Mouse (Mus musculus) lung, postnatal 0 days (tissue): ENCODE data around the gene Usp50. TPM values are rescaled to one million over a fixed set of nuclear protein-coding genes. Genes with fewer than 3 reads are reported as not detected.

Source experiments
- ATAC-seq: fragments of 200-750 bp; cut with Nextera tagmentation; 2 replicates; pipeline ENCODE4 v1.8.0; 2017; ENCODE audit warnings: moderate library complexity
- DNase-seq: peaks from one replicate; pipeline ENCODE4 v3.0.0-alpha.2; 2016; ENCODE audit warnings: low spot score
- H3K27ac ChIP-seq: fragments of 300-500 bp; sonication (generic); 2 replicates; pipeline ENCODE4 v1.5.1; 2014; ENCODE audit warnings: antibody characterized with exemption, mild to moderate bottlenecking, low read length, mixed read lengths
- H3K27me3 ChIP-seq: fragments of 300-500 bp; sonication (generic); replicated peaks from 2 replicates; pipeline ENCODE4 v1.6.1; 2014; ENCODE audit warnings: low read length, mixed read lengths; ENCODE audit not compliant: insufficient read depth
- H3K36me3 ChIP-seq: fragments of 300-500 bp; sonication (generic); 2 replicates; pipeline ENCODE4 v1.6.1; 2014; ENCODE audit warnings: low read length, mixed read lengths; ENCODE audit not compliant: insufficient read depth
- H3K4me1 ChIP-seq: fragments of 300-500 bp; sonication (generic); 2 replicates; pipeline ENCODE4 v1.6.1; 2014; ENCODE audit warnings: antibody characterized with exemption, low read depth, low read length, mixed read lengths; ENCODE audit not compliant: insufficient read depth
- H3K4me2 ChIP-seq: fragments of 300-500 bp; sonication (generic); replicated peaks from 2 replicates; pipeline ENCODE4 v1.6.1; 2014; ENCODE audit warnings: low read depth, mild to moderate bottlenecking, low read length, moderate library complexity, mixed read lengths
- H3K4me3 ChIP-seq: fragments of 300-500 bp; sonication (generic); 2 replicates; pipeline ENCODE4 v1.5.1; 2014; ENCODE audit warnings: low read depth, low read length
- H3K9ac ChIP-seq: fragments of 300-500 bp; sonication (generic); replicated peaks from 2 replicates; pipeline ENCODE4 v1.6.1; 2014; ENCODE audit warnings: low read depth, mild to moderate bottlenecking
- H3K9me3 ChIP-seq: fragments of 300-500 bp; sonication (generic); 2 replicates; pipeline ENCODE4 v1.6.1; 2016; ENCODE audit warnings: low read length, mixed read lengths
- CTCF ChIP-seq: IDR thresholded peaks from 2 replicates; pipeline ENCODE4 v1.5.1; 2016; ENCODE audit warnings: antibody characterized with exemption, mild to moderate bottlenecking
- EP300 ChIP-seq: IDR thresholded peaks from 2 replicates; pipeline ENCODE4 v1.6.1; 2016; ENCODE audit warnings: antibody characterized with exemption, mild to moderate bottlenecking, control low read depth
- WGBS: fragments of 180-500 bp; shearing (Covaris S2); extraction: QIAGEN DNeasy Blood & Tissue Kit; methylation state at CpG from one replicate; pipeline ENCODE4 v1.1.7; 2014; 5-methylcytosine and 5-hydroxymethylcytosine counted together
- polyA plus RNA-seq: library from polyadenylated mRNA; unstranded; fragments of >200 nt; fragmentation: Nextera tagmentation; extraction: Ambion mirVana; gene quantifications from 2 replicates; pipeline ENCODE4 v1.2.1, GENCODE M21; 2015

Gene Usp50
- polyA plus RNA-seq, 1 experiment from 2014 or later, result 1.6 TPM

DNA sequence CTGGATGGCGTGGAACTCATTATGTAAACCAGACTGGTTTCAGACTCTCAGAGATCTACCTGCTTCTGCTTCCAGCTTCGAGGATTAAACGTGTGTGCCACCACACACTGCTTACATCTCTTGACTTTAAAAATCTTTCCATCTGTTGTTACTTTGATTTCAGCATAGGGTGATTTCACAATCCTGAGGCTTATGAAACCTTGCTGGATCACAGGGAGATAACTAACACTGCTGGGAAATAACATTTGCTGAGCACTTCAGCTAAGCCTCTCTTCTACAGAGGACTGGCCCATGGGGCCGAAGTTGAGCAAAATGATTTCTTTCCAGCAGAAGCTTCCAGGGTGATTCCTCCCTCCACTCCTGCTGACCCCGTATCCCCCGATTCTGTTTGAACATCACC, 88.0 kb downstream of the Usp50 start:
- no peaks in the 10 kb centered on the region for H3K36me3 ChIP-seq
- ATAC-seq (peak; percentile 85), DNase-seq (peak; percentile 90)
- H3K27ac ChIP-seq, result peak overlapping the region; percentile 75
- H3K4me2 ChIP-seq, result no peak overlapping the region
- no peaks in the 10 kb centered on the region for H3K27me3 ChIP-seq
- H3K4me3 ChIP-seq, result no peak overlapping the region
- WGBS, result 55% methylated on average over 6 of the region's 6 CpGs
- H3K9ac ChIP-seq, result no peak overlapping the region
- no peaks in the 10 kb centered on the region for H3K4me1 ChIP-seq
- H3K9me3 ChIP-seq, result no peaks in the 10 kb centered on the region
- TF ChIP-seq EP300 (peak; percentile 92), CTCF (no peak)

DNA sequence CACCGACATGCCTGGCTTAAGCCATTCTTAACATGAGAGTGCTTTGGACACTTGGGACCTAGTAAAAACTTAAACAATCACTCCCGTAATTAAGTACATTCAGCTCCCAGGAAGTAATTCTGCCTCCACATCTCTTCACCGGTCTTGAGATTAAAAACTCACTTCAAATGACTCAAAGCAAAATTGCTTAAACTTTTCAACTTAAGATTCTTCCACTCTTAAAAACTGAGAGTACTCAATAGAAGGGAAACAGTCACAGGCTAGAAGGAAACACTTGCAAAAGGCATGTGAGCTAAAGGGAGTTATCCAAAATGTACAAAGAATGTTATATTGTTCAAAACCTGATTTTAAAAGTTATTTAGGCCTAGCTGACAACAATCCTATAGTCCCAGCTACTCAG, 92.0 kb downstream of the Usp50 start:
- Histone ChIP-seq H3K4me3 (no peak overlapping the region), H3K27me3 (no peaks in the 10 kb centered on the region)
- WGBS, result 55% methylated on average over 3 of the region's 3 CpGs

DNA sequence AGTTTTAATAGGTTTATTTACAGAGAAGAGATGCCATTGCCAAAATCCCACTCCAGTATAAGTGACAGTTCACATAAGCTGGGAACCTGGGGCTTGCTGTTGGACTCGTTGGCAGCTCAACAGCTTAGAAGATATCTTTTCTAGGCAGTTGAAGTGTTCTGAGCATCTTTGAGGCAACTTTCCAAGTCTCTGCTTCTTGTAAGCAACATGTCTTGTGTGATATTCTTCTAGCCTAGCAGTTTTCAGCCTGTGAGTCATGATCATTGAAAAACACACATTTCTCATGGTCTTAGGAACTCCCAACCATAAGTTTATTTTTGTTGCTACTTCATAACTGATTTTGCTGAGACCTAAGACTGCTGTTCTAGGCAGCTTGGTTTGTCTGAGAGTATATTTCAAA, 100.3 kb downstream of the Usp50 start:
- WGBS, result 45% methylated on average over 1 of the region's 1 CpGs
- TF ChIP-seq CTCF (no peak), EP300 (no peak)
- H3K27me3 ChIP-seq, result no peaks in the 10 kb centered on the region
- no peaks in the 10 kb centered on the region for H3K9me3 ChIP-seq
- H3K4me1 ChIP-seq, result no peaks in the 10 kb centered on the region
- H3K27ac ChIP-seq, result peak overlapping the region; percentile 59
- H3K9ac ChIP-seq, result no peak overlapping the region
- H3K36me3 ChIP-seq, result no peaks in the 10 kb centered on the region
- no peak for ATAC-seq
- no peak overlapping the region for H3K4me3 ChIP-seq
- DNase-seq, result peak; percentile 29
- no peak overlapping the region for H3K4me2 ChIP-seq

More for the DNA sequence above, 92.0 kb downstream of the Usp50 start:
- Histone ChIP-seq H3K36me3 (no peaks in the 10 kb centered on the region), H3K4me2 (no peak overlapping the region), H3K4me1 (no peaks in the 10 kb centered on the region), H3K9ac (no peak overlapping the region), H3K27ac (peak overlapping the region; percentile 44; the same call in 1 of the 2 replicates), H3K9me3 (no peaks in the 10 kb centered on the region)
- DNase-seq, result peak; percentile 88
- ATAC-seq, result peak; percentile 83
- TF ChIP-seq EP300 (peak; percentile 95), CTCF (no peak)

DNA sequence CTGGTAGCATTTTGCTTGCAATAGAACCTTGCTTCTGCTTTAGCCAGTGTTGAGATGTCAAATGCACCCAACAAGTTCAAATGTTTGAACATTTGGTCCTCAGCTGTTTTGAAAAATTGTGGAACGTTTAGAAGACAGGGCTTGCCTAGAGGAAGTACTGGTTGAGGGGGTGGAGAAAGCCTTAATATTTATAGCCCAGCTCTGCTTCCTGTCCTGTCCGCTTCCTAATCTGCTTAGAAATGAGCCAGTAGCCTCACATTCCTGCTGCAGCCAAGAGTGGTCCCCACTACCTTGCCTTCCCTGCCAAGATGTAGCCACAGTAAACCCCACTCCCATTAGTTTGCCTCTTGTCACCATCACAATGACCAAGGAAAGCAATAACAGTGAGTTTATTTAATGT, 100.9 kb downstream of the Usp50 start:
- 42% methylated on average over 2 of the region's 2 CpGs for WGBS
- no peaks in the 10 kb centered on the region for H3K9me3 ChIP-seq
- TF ChIP-seq EP300 (no peak), CTCF (no peak)
- H3K27me3 ChIP-seq, result no peaks in the 10 kb centered on the region
- no peak overlapping the region for H3K4me3 ChIP-seq
- no peak overlapping the region for H3K4me2 ChIP-seq
- DNase-seq (peak; percentile 31), ATAC-seq (no peak)
- H3K4me1 ChIP-seq, result no peaks in the 10 kb centered on the region
- no peaks in the 10 kb centered on the region for H3K36me3 ChIP-seq
- peak overlapping the region; percentile 59 for H3K27ac ChIP-seq
- no peak overlapping the region for H3K9ac ChIP-seq

DNA sequence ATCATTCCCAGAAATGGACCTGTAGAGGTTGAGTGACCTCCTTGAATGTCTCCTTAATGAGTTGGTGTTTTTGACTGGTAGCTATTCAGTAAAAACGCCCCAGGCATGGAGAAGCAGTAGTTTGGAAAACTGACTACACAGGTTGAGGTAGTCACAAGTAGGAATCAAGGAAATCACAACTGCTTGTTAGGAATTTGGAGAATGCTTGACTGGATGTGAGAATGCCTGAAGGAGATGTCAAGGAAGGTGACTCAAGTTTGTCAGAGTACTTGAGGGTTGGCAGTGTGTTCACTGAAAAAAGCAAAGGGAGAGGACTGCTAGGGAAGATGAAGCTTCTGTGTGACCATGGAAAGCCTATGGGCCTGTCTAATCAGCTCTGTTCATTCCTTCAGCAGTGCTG, 105.9 kb downstream of the Usp50 start:
- Histone ChIP-seq H3K36me3 (no peaks in the 10 kb centered on the region), H3K4me3 (no peak overlapping the region), H3K27ac (no peak overlapping the region), H3K9me3 (no peaks in the 10 kb centered on the region), H3K9ac (no peak overlapping the region), H3K4me1 (peaks cover 21% of the 10 kb centered on the region), H3K4me2 (peak overlapping the region; percentile 81; the same call in 1 of the 2 replicates), H3K27me3 (no peaks in the 10 kb centered on the region)
- DNase-seq, result peak; percentile 92
- TF ChIP-seq EP300, result peak; percentile 89
- no peak for TF ChIP-seq CTCF
- peak; percentile 41 for ATAC-seq
- WGBS, result 53% methylated on average over 1 of the region's 1 CpGs

DNA sequence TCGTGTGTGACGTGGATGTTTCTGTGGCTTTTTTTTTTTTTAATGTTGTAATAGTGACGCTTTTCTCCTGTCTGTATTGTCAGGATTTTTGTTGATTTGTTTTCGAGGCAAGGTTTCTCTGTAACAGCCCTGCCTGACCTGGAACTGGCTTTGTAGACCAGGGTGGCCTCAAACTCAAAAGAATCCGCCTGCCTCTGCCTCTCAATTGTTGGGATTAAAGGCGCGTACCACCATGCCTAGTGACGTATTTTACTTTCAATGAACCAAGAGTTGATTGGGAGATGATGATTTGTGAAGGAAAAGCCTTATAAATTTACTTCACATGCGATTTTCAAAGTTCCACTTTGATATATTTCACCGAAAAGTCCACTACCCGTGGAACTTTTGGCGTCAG, 107.2 kb downstream of the Usp50 start, which contains the start of gene Gabpb1:
Gene Gabpb1, minus strand, starts transcription at position 216 of the 394 bp plus-strand sequence.
- H3K9me3 ChIP-seq, result no peaks in the 10 kb centered on the region
- peak within 1 kb of the TSS; percentile 100 for H3K4me3 ChIP-seq
- peak within 1 kb of the TSS; percentile 81 for H3K4me2 ChIP-seq
- no peaks in the 10 kb centered on the region for H3K36me3 ChIP-seq
- DNase-seq, result peak; percentile 38
- H3K4me1 ChIP-seq, result peaks cover 21% of the 10 kb centered on the region
- 21% methylated on average over 12 of the region's 12 CpGs for WGBS
- no peaks in the 10 kb centered on the region for H3K27me3 ChIP-seq
- H3K9ac ChIP-seq, result peak within 1 kb of the TSS; percentile 99
- peak within 1 kb of the TSS; percentile 100 for H3K27ac ChIP-seq
- TF ChIP-seq EP300 (no peak), CTCF (no peak)
- ATAC-seq, result no peak
